Mouse (Mus musculus): ENCODE measurements around the gene Wipf1.

GRCm38 (mm10) chr2:73510731-73511360, 18.7 kb downstream of the Wipf1 start:
- TF ChIP-seq CTCF (IDR thresholded peaks at IDR 0.05; ENCODE audit: control insufficient read depth, insufficient read depth, insufficient read length): no peak
- TF ChIP-seq USF1 (IDR thresholded peaks at IDR 0.05; ENCODE audit: low read depth): no peak
- TF ChIP-seq MYOG (IDR thresholded peaks at IDR 0.05; ENCODE audit: control insufficient read depth, extremely low read depth, insufficient read length): no peak
- TF ChIP-seq MAX (IDR thresholded peaks at IDR 0.05): no peak
- no peak for TF ChIP-seq MYOD1 (IDR thresholded peaks at IDR 0.05; ENCODE audit: control insufficient read depth, insufficient read length, low read depth)
- no peak for TF ChIP-seq FOSL1 (IDR thresholded peaks at IDR 0.05; ENCODE audit: insufficient read depth, low read length, poor library complexity, severe bottlenecking)

Data from C2C12 (cell line).